Mouse (Mus musculus) hindbrain, embryonic 11.5 days (tissue): ENCODE data around the gene Apobec1. TPM values are rescaled to one million over a fixed set of nuclear protein-coding genes. Genes with fewer than 3 reads are reported as not detected.

Experiments used
- ATAC-seq: fragments of 200-750 bp; cut with Nextera tagmentation; 2 replicates; pipeline ENCODE4 v1.8.0; 2017; ENCODE audit warnings: mild to moderate bottlenecking, moderate TSS enrichment, moderate library complexity; ENCODE audit not compliant: low FRiP score
- DNase-seq: peaks from one replicate; pipeline ENCODE4 v3.0.0-alpha.2; 2015; ENCODE audit warnings: low spot score
- H3K27ac ChIP-seq: fragments of 300-500 bp; sonication (generic); 2 replicates; pipeline ENCODE4 v1.5.1; 2014; ENCODE audit warnings: mild to moderate bottlenecking, low read depth, low read length
- H3K27me3 ChIP-seq: fragments of 300-500 bp; sonication (generic); 2 replicates; pipeline ENCODE4 v1.6.1; 2014; ENCODE audit warnings: mild to moderate bottlenecking, low read length, moderate library complexity, mixed read lengths; ENCODE audit not compliant: control insufficient read depth, insufficient read depth
- H3K36me3 ChIP-seq: fragments of 300-500 bp; sonication (generic); 2 replicates; pipeline ENCODE4 v1.6.1; 2014; ENCODE audit warnings: mild to moderate bottlenecking, low read length, moderate library complexity, mixed read lengths; ENCODE audit not compliant: control insufficient read depth, insufficient read depth
- H3K4me1 ChIP-seq: fragments of 300-500 bp; sonication (generic); replicated peaks from 2 replicates; pipeline ENCODE4 v1.6.1; 2014; ENCODE audit warnings: low read length, mixed read lengths; ENCODE audit not compliant: control insufficient read depth, insufficient read depth
- H3K4me2 ChIP-seq: fragments of 300-500 bp; sonication (generic); replicated peaks from 2 replicates; pipeline ENCODE4 v1.6.1; 2014; ENCODE audit warnings: mild to moderate bottlenecking, low read depth, low read length
- H3K4me3 ChIP-seq: fragments of 300-500 bp; sonication (generic); 2 replicates; pipeline ENCODE4 v1.5.1; 2014; ENCODE audit warnings: low read depth, low read length
- H3K9ac ChIP-seq: fragments of 300-500 bp; sonication (generic); 2 replicates; pipeline ENCODE4 v1.6.1; 2014; ENCODE audit warnings: low read depth, low read length
- H3K9me3 ChIP-seq: fragments of 300-500 bp; sonication (generic); 2 replicates; pipeline ENCODE4 v1.6.1; 2016; ENCODE audit warnings: low read length; ENCODE audit not compliant: control insufficient read depth
- WGBS: fragments of 180-500 bp; shearing (Covaris S2); extraction: QIAGEN DNeasy Blood & Tissue Kit; methylation state at CpG from one replicate; pipeline ENCODE4 v1.1.7; 2014; 5-methylcytosine and 5-hydroxymethylcytosine counted together
- polyA plus RNA-seq: library from polyadenylated mRNA; unstranded; fragments of >200 nt; fragmentation: Nextera tagmentation; extraction: Ambion mirVana; gene quantifications from 2 replicates; pipeline ENCODE4 v1.2.1, GENCODE M21; 2014

Apobec1 gene
- polyA plus RNA-seq, 1 experiment from 2014 or later: 1.7 TPM

DNA sequence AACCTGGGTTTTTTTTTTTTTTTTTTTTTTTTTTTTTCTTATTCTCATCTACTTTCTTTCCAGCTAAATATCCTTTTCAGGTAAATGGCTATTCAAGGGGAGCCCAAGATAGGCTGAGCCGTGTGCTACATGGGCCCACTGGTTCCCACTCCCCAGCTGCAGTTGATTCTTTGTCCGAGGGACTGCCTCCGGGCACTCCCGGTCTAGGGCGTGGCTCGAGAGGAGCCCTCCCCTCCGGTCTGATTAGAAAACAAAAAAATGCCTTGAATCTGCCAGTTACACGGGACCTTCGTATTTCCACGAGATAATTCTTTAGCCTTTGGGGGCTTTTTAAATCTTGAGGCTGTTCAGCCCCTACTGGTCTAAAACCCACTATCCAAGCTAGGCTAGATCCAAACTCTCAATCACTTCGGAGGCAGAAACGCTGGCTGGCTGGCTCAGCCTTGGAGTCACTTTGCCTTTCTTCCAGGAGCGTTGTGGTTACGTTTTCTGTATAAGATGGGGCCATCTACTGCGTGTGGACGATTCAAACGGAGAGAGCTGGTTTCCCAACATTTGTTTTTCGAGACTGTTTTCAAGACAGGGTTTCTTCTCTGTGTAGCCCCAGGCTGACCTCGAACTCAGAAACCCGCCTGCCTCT is 25.3 kb upstream of the Apobec1 start:
- DNase-seq (no peak), ATAC-seq (no peak)
- H3K4me2 ChIP-seq: no peak overlapping the region; the same call in 1 of the 2 replicates
- no peaks in the 10 kb centered on the region for H3K9me3 ChIP-seq
- no peaks in the 10 kb centered on the region for H3K36me3 ChIP-seq
- no peaks in the 10 kb centered on the region for H3K4me1 ChIP-seq
- H3K27ac ChIP-seq: no peak overlapping the region
- no peaks in the 10 kb centered on the region; the same call in 1 of the 2 replicates for H3K27me3 ChIP-seq
- no peak overlapping the region for H3K9ac ChIP-seq
- H3K4me3 ChIP-seq: no peak overlapping the region
- 39% methylated on average over 20 of the region's 20 CpGs for WGBS

DNA sequence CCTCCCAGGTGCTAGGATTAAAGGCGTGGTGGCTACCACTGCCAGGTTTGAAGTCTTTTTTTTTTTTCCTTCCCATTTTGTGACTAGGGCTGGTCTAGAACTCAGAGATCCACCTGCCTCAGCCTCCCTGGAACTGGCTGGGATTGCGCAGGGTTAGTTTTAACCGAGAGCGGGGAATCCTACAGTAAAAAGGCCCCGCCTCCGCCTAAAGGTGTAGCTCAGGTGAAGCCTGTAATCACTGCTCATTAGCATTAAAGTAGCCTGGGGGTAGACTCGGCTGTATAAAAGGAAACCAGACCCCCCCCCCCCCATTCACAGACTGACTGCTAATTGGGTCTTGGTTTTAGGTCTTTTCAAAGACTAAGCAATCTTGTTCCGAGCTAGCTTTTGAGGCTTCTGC is 23.9 kb upstream of the Apobec1 start, which contains the start of gene Dppa3:
TSS of gene Dppa3 (plus strand) at position 301 of the 400 bp plus-strand sequence.
- 92% methylated on average over 8 of the region's 8 CpGs for WGBS
- Histone ChIP-seq H3K9me3 (no peaks in the 10 kb centered on the region), H3K4me2 (no peak within 1 kb of the TSS), H3K4me1 (no peaks in the 10 kb centered on the region), H3K27me3 (no peaks in the 10 kb centered on the region; the same call in 1 of the 2 replicates), H3K36me3 (no peaks in the 10 kb centered on the region), H3K27ac (no peak within 1 kb of the TSS), H3K4me3 (no peak within 1 kb of the TSS), H3K9ac (no peak within 1 kb of the TSS)
- ATAC-seq: no peak
- no peak for DNase-seq

DNA sequence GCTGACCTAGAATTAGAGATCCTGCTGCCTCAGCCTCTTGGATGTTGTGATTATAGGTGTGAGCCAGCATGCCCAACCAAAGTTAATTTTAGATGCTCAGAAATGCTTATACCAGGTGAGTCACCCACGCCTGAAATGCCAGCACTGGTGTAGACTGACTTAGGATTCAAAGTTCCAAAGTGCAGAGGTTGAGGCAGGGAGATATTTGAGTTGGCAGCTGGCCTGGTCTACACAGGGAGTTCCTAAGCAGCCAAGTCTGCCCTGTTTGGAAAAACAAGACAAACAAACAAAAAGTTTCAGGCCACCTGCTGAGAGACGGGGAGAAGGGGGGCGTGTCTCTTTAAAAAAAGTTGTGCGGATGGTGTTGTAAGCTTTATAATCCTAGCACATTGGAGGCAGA is 22.9 kb upstream of the Apobec1 start:
- H3K27me3 ChIP-seq: no peaks in the 10 kb centered on the region; the same call in 1 of the 2 replicates
- no peaks in the 10 kb centered on the region for H3K9me3 ChIP-seq
- no peaks in the 10 kb centered on the region for H3K36me3 ChIP-seq
- H3K4me1 ChIP-seq: no peaks in the 10 kb centered on the region
- ATAC-seq: no peak
- H3K4me3 ChIP-seq: no peak overlapping the region
- WGBS: 86% methylated on average over 4 of the region's 4 CpGs
- no peak for DNase-seq
- no peak overlapping the region for H3K4me2 ChIP-seq
- H3K27ac ChIP-seq: no peak overlapping the region
- no peak overlapping the region for H3K9ac ChIP-seq

DNA sequence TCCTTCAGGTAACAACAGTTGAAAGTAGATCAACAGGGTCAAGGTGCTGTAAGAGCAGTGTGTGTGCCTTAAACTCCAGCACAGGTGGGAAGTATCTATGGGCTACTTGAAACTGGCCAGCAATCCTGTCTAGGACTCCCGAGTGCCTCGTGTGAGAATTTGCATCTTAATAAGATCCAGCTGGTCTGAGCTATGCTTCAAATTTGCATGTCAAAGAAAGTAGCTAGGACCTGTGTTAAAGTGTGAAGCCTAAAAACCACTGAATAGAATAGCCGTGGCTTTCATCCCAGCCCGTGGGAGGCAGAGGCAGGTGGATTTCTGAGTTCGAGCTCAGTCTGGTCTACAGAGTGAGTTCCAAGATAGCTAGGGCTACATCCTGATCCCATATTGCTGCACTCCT is 22.2 kb upstream of the Apobec1 start:
- Histone ChIP-seq H3K27ac (no peak overlapping the region), H3K4me3 (no peak overlapping the region), H3K4me2 (no peak overlapping the region), H3K4me1 (no peaks in the 10 kb centered on the region), H3K9ac (no peak overlapping the region), H3K27me3 (no peaks in the 10 kb centered on the region; the same call in 1 of the 2 replicates), H3K36me3 (no peaks in the 10 kb centered on the region), H3K9me3 (no peaks in the 10 kb centered on the region)
- ATAC-seq (no peak), DNase-seq (no peak)
- WGBS: 44% methylated on average over 5 of the region's 5 CpGs

DNA sequence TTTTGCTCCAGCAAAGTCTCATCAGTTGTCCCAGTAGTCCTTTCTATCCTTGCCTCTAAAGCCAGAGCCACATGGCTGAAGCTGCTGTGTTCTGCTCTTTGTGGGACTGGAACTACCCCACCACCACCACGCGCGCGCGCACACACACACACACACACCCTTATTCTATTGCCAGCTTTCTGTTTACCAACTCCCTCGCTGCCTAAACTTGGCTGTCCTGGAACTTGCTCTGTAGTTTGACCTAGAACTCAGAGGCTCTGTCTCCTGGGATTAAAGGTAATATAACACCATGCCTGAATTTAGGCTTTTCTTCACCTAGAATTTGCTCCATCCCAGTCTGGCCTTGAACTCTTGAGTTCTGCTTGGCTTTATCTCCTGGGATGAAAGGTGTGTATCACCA is 18.8 kb upstream of the Apobec1 start:
- Histone ChIP-seq H3K4me2 (no peak overlapping the region), H3K36me3 (no peaks in the 10 kb centered on the region), H3K9ac (no peak overlapping the region), H3K27ac (no peak overlapping the region), H3K9me3 (no peaks in the 10 kb centered on the region), H3K4me1 (no peaks in the 10 kb centered on the region), H3K27me3 (no peaks in the 10 kb centered on the region), H3K4me3 (no peak overlapping the region)
- DNase-seq (no peak), ATAC-seq (no peak)
- WGBS: 92% methylated on average over 6 of the region's 6 CpGs

DNA sequence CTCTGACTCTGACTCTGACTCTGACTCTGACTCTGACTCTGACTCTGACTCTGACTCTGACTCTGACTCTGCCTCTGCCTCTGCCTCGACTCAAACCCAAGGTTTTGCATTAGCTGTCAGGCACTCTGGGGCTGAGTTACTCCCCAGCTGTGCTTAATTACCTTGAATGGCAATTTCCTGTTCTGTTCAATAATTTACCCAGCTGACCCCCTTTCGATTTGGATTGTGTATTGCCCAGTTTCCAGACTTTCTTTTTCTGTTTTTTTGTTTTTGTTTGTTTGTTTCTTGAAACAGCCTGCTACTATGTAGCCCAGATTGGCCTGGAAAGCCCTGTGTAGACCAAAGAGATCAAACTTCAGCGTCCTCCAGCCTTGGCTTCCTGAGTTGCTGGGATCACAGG is 13.8 kb upstream of the Apobec1 start:
- Histone ChIP-seq H3K4me3 (no peak overlapping the region), H3K4me1 (no peaks in the 10 kb centered on the region), H3K36me3 (no peaks in the 10 kb centered on the region), H3K27ac (no peak overlapping the region), H3K9me3 (no peaks in the 10 kb centered on the region), H3K27me3 (no peaks in the 10 kb centered on the region), H3K4me2 (no peak overlapping the region), H3K9ac (no peak overlapping the region)
- WGBS: 82% methylated on average over 3 of the region's 3 CpGs
- no peak for ATAC-seq
- DNase-seq: no peak

DNA sequence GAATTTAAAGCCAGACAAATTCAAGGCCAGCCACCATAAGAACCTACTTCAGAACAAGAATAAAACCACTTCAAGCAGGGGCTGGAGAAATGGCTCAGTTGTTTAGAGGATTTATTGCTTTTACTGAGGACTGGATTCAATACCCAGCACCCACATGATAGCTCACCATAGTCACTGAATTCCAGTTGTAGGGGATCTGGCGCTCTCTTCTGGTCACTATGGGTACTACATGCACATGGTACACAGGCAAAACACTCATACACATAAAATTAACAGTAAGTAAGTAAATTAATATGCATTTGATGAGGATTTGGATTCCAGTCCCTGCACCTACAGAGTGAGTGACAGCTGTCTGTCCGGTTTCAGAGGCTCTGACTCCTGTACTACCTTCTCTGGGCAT is 11.8 kb upstream of the Apobec1 start:
- H3K9ac ChIP-seq: no peak overlapping the region
- no peak for ATAC-seq
- H3K4me1 ChIP-seq: no peaks in the 10 kb centered on the region
- 69% methylated on average over 2 of the region's 2 CpGs for WGBS
- no peak overlapping the region for H3K4me3 ChIP-seq
- H3K27ac ChIP-seq: no peak overlapping the region
- DNase-seq: no peak
- no peaks in the 10 kb centered on the region for H3K9me3 ChIP-seq
- H3K27me3 ChIP-seq: no peaks in the 10 kb centered on the region
- no peaks in the 10 kb centered on the region for H3K36me3 ChIP-seq
- no peak overlapping the region for H3K4me2 ChIP-seq

DNA sequence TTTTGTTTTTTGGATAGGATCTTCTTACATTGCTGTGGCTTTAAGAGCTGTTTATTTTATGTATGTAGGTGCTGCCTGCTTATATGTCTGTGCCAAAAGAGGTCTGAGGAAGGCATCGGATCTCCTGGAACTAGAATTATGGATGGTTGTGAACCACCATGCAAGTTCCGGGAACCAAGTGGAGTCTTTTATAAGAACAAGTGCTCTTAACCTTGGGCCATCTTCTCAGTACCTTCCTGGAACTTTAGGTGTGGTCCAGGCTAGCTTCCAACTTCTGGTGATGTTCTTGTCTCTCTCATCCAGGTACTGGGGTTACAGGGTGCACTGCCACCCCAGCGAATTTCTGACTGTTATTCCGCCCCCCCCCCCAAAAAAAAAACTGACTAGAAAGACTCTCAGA is 10.2 kb upstream of the Apobec1 start:
- Histone ChIP-seq H3K4me1 (no peaks in the 10 kb centered on the region), H3K27ac (no peak overlapping the region), H3K27me3 (no peaks in the 10 kb centered on the region), H3K9ac (no peak overlapping the region), H3K4me3 (no peak overlapping the region), H3K4me2 (no peak overlapping the region), H3K9me3 (no peaks in the 10 kb centered on the region), H3K36me3 (no peaks in the 10 kb centered on the region)
- WGBS: 83% methylated on average over 4 of the region's 4 CpGs
- ATAC-seq: no peak
- DNase-seq: no peak

DNA sequence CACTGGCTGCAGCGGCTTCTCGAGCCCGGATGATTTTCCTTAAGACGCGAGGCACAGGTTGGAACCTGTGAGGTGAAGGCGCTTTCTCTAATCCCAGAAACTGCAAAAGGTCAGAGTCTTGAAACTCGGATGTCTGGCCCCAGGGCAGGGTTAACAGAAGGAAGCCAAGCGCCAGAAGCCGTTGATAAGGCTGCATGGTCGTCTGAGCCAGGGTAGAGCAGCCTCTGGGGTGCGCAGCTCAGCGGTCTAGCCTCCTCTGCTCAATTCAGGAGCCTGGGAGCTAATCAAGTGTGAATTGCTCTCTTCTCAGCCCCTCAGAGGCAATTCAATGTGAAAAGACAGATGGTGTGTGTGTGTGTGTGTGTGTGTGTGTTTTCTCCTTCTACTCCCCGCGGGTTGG is 7.5 kb upstream of the Apobec1 start, which contains the start of gene Gdf3:
TSS of gene Gdf3 (minus strand) at position 317 of the 400 bp plus-strand sequence.
- no peak within 1 kb of the TSS for H3K4me3 ChIP-seq
- H3K9ac ChIP-seq: no peak within 1 kb of the TSS
- H3K4me1 ChIP-seq: no peaks in the 10 kb centered on the region
- DNase-seq (no peak), ATAC-seq (no peak)
- 64% methylated on average over 14 of the region's 14 CpGs for WGBS
- no peaks in the 10 kb centered on the region for H3K27me3 ChIP-seq
- H3K4me2 ChIP-seq: no peak within 1 kb of the TSS
- no peaks in the 10 kb centered on the region for H3K9me3 ChIP-seq
- H3K27ac ChIP-seq: no peak within 1 kb of the TSS
- H3K36me3 ChIP-seq: no peaks in the 10 kb centered on the region
